Mouse (Mus musculus) brain, adult 2 months (tissue): Measurements from ENCODE around the gene Zfp217.

Experiments
- DNase-seq: peaks from one replicate; pipeline ENCODE4 v3.0.0; 2011; ENCODE audit warnings: low read depth, low spot score

Gene Zfp217

DNA sequence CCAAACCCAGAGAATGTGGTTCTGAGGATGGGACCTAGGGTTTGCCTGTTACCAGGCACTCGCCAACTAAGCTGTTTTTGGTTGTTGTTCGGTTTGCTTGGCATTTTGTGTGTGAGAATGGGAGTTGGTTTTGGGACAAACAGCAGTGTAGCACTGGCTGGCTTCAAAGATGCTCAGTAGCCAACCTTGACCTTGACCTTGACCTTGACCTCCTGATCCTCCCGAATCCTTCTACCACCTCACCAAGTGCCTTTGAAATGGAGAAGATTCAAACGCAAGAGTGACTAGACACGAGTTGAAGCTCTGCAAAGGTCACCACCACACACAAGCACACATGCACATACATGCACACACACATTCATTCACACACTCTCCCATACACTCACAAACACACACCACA, 44.6 kb downstream of the Zfp217 start:
- no peak for DNase-seq

DNA sequence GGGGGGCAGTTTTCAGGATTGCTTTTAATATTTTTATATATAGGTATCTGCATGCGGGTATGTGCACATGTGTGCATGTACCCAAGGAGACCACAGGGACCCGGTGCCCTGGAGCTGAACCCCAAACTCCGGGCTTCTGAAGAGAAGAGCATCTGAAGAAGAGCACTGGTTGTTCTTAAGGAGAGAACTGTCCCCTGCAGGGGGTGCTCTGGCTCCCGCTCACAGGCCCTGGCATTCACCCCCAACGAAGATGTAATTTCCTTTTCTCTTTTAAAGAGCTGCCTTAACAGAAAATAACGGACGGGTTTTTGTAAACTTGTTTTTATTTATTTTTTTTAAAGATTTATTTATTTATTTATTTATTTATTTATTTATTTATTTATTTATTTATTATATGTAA, 46.0 kb downstream of the Zfp217 start:
- no peak for DNase-seq

DNA sequence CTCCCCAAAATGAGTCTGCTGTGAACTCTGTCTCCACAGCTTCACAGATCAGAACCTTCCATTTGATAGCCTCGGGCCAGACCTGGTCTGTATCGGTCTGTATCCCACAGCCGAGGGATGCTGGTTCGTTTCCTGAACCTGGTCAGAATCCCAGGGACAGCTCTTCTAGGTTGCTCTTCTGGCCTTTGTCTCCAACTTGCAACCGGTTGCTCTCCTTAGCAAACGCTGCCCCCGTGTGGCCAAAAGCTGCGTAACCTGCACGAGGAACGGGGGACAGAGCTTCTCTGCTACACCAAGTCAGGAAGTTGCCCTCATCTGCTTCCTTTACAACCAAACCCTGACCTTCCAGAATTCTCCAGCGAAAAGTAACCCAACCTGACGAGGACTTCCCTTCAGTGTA, 46.8 kb downstream of the Zfp217 start:
- peak; percentile 82 for DNase-seq

DNA sequence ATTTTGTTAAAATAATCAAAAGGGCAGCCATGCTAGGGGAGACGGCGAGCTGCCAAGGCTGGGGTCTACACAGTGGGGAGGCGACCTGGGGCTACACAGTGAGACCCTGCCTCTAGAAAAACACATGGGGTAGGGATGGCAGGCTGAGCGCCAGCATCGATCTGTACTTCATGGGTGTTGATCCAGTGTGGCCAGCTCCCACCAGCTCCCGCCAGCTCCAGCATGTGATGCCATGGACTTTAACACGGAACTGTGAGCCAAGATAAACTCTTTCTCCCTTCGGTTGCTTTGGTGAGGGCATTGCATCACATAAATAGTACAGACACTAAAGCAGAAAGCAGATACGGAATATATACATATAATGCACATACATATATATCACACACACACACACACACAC, 53.0 kb downstream of the Zfp217 start:
- DNase-seq, result no peak

DNA sequence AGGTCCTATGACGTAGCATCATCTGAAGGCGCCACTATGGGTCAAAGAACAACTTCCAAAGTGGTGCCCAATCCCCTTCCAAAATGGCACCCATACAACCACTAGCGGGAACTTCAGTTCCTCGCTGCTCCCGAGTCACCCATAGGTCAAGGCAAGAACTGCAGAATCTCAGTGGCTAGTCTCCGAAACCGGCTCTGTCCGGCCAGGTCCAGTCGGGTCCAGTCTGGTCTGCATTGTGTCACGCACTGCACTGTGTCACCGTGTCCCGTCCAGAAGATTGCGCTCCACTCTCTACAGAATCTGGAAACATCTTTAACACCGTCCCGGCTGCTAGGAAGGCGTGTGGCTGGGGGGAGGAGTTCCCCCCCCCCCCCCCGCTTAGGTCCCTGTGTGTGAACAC, 53.7 kb downstream of the Zfp217 start:
- no peak for DNase-seq

DNA sequence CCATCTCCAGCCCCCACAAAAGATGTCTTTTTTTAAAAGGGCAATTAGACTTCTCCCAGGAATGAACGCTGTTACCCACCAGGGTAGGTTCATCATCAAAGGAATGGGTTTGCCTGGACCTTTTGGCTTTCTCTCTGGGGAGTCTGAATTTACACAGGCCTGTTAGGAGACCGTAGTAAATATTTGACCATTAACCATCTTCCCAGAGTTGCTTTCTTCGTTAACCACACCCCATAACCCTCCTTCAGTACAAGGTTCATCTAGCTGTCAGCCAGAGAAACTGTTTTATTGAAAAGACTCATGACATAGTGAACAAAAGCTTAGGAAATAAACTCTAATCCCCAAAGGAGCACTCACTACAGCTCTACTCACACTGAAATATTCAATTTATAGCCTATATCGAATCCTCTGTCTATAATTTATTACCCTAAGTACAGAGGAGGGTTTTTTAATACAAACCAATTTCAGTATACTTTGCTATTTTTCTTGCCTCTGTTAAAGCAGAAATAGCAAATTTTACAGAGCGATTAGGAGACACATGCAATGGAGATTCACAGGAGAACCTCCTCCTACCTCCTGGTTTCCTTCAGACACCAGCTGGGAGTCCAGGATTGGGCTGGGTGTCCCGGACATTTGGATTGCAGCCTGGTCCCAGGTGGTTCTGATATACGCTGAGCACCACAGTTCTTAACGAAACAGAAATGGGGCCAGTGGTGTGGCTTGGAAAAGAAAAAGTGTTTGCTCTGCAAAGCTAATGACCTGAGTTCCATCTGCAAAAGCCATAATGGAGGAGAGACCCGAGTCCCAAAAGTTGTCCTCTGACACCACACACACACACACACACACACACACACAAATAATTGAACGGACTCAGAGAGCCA, 56.1 kb downstream of the Zfp217 start:
- no peak for DNase-seq

DNA sequence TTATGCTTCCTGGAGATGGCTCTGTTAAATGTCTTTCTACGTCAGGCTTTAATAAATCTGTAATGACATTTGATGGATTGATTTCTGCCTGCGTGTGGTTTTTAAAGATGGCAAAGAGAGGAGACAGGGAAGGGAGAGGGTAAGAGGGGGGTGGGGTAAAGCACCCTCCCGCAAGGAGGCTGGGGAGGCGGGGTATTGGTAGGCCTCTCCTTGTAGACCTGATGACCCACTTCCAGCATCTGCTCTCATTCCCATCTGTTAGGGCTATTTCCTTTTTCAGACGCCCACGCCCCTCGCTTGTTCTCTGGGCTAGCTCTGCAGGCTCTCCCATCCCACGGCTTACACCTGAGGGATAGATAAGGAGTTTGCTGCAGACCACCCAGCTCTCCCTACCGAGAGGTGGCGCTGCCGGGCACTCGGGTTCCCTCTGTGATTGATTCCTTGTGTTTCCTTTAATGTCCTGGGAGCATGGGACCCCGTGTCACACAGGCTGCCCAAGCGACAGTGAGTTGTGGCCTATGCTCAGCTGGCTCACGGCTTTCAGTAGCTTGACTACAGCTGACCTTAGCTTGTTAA, 69.4 kb downstream of the Zfp217 start:
- DNase-seq, result peak; percentile 29

DNA sequence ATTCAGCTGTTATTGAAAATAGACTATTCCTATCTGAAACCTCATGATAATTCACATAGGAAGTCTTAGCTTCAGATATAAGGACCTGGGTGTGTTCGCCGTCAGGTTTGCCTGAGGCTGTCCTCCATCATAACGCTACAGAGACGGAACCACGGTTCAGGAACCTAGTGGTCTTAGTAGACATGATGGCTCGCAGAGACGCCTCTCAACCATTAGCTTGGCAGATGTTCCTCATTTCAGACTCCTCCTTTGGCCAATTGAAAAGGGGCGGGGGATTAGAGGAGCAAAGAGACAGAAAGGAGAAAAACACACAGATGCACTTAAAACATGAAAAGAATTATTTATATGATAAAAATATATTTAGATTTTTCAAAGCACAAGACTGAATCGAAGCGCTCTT, 69.9 kb downstream of the Zfp217 start:
- no peak for DNase-seq

DNA sequence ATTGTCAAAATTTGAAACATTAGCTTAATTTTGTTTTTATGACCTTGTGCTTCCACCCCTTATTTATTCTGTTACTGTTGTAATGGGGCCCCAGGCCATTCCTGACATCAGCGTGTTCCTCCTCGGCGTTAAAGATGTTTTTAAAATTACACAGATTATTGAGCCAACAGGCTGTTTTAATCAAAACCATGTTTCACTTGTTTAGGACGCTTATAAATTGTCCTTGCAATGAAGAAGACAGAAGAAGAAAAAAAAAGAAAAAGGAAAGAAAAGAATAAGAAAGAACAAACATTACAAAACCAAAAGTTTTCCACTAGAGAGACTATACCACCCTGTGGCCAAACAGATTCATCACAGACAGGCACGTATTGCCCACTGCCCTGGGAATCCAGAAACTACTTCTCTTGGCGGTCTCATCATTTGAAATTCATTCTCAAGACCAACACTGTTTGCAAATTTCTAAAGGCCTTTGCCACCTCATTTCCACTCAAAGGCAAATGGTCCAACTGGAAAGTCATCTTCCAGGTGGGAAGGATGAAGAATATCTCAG, 70.9 kb downstream of the Zfp217 start:
- no peak for DNase-seq

DNA sequence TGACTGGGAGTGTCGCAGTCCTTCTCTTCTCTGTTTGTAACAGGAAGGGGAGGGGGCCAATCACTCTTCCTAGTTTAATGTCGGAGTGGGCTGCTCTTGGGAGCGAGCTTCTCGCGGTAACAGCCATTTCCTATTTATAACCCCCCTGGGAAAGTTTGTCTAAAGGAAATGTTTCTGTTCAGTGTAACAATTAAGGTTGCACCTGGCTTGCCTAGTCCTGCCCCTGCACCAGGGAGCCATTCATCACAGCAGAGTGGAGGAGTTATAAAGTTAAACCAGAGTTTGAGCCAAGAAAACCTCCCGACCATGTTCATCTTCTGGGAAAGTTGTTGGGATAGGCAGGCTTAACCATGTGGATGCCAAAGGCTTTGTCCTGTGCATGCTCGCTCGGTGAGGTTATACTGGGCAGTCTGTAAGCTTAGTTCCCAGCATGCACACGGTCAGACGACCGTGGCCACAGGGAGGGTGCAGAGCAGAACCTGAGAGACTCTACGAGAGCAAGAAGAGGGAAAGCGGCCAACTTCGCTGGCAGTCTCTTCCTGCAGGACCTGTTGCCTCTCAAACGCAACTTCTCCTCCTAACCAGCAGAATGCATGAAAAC, 77.2 kb downstream of the Zfp217 start:
- DNase-seq, result no peak

DNA sequence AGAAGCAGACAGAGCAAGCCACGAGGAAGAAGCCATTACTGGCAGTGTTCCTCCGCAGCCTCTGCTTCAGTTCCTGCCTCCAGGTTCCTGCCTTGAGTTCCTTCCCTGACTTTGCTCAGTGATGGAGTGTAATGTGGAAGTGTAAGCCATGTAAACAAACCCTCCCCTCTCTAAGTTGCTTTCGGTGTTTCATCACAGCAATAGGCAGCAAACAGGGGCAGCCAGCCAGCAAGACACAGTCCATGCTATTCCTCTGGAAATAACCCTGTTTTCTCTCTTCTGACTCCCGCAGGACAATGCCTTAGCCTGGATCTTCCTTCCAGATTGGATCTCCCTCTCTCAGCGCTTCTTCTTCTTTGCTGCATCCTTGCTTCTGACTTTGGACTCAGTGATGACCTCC, 77.9 kb downstream of the Zfp217 start:
- no peak for DNase-seq

DNA sequence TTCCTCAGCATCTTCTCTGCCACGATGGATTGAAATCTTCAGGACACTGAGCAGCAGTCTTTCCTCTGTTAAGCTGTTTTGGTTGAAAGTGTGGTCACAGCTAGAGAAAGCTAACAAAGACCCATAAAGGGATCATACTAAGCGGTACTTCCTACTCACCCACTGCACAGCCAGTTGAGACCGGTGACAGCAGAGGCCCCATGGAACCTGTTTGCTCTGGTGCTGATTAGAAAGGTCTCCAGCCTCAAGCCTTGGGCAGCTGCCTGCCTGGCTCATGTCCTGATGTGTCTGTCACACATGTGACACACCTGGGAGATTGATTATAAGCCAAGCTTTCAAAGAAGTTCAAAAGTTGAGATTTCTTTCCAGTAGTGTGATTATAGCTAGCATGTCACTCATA, 85.5 kb downstream of the Zfp217 start:
- DNase-seq, result no peak

DNA sequence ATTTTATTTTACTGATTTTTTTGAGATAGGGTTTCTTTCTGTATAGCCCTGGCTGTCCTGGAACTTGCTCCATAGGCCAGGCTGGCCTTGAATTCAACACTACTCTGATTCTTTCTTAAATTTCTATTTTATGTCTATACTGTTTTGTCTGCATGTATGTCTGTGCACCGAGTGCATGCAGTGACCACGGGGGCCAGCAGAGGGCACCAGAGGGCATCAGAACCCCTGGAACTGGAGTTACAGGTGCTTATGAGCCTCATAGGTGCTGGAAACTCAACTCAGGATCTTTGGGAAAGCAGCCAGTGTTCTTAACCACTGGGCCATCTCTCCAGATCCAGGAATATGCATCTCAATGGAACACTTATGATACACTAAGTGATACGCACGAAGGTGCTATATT, 87.8 kb downstream of the Zfp217 start:
- no peak for DNase-seq

DNA sequence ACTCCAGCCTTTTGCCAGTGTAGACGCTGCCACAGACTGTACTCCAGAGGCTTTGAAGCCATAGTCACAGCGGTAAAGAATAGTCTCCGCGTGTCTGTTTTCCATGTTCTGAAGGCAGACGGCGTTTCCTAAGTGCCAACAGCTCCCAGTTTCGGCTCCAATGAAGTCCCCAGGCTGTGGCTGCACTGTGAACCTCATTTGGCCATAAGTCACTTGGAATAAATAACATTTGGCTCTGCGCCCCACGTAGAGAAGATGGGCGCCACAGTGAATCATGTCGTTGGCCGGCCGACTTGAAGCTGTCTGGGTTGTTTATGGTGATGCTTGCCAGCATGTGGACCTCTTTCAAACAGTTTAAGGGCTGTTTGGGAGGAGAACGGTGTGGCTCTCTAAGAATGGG, 89.1 kb downstream of the Zfp217 start:
- DNase-seq, result no peak
